Mouse (Mus musculus): ENCODE data around the gene Arhgef3.

GRCm38 (mm10) chr14:27268137-27268536 lies 153.4 kb downstream of the Arhgef3 start:
- TF ChIP-seq EP300 (IDR thresholded peaks at IDR 0.05; ENCODE audit: low read depth) = no peak
- no peak for TF ChIP-seq CTCF (IDR thresholded peaks at IDR 0.05; ENCODE audit: low read depth)
